Mouse (Mus musculus): Measurements from ENCODE around the gene Ube4b. TPM values are rescaled to one million over a fixed set of nuclear protein-coding genes. Genes with fewer than 3 reads are reported as not detected.

Ube4b gene
- polyA plus RNA-seq, 1 experiment from 2014 or later = 55.3 TPM

DNA sequence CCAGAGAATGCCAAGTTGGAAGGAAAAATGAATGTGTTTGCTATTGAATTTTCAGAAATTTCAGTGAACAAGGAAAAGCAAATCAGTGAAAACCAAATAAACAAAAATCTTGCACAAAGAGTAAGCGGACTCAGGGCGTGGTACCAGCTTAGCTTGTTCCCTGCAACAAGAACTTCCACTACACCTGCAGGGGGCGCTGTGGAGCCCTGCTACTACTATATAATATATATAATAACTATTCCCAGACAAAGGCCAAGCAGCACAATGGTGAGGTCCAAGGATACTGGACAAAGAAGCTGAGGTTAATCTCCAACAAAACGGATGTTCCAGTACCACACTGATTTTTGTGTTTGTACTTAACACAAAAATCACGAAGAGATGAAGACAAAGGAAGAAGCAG lies 53.1 kb downstream of the Ube4b start:
- WGBS = 75% methylated on average over 5 of the region's 5 CpGs

DNA sequence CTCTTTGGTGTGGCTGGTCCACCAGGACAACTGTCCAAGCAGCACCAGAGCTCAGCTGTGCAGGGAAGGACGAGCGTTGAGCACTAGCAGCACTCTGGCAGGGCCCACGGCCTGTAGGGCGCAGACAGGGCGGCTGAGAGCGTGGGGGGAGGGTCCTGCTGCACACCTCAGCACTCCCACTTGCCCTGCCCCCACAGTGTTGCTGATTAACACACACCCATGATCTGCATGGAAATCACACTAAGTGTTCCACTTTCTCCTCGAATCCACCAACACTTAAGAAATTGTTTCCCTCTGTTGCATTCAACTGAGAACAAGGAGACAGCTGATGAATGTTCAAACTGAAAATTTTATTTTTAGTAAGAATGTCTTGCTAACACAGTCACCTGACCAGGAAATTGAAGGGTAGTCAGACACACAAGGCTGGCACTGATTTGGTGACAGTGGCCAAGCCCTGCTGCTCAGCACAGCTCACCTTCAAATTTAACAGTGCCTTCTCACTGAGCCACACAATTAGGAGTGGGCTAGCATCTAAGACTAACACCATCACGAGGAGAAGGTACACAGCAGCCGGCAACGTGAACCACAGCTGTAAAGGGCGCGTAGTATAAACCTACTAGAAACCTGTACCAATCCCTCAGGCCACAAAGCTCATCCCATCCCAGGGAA lies 60.7 kb downstream of the Ube4b start:
- no peak overlapping the region for H3K9ac ChIP-seq (replicated peaks; ENCODE audit: low read depth, low read length)
- H3K4me2 ChIP-seq (ENCODE audit: low read depth, low read length) = no peak overlapping the region
- H3K9me3 ChIP-seq (ENCODE audit: control insufficient read depth, low read length) = no peaks in the 10 kb centered on the region
- ATAC-seq (ENCODE audit: low read depth) = no peak
- H3K27ac ChIP-seq (ENCODE audit: low read depth, low read length) = no peak overlapping the region
- H3K4me3 ChIP-seq (ENCODE audit: low read depth, low read length) = no peak overlapping the region
- no peaks in the 10 kb centered on the region for H3K27me3 ChIP-seq (ENCODE audit: control insufficient read depth, insufficient read depth, low read length)
- no peaks in the 10 kb centered on the region for H3K4me1 ChIP-seq (ENCODE audit: control insufficient read depth, insufficient read depth, low read length)
- peaks cover 50% of the 10 kb centered on the region for H3K36me3 ChIP-seq (ENCODE audit: control insufficient read depth, insufficient read depth, low read length)
- 82% methylated on average over 12 of the region's 12 CpGs for WGBS

More for the DNA sequence above, 53.1 kb downstream of the Ube4b start:
- Histone ChIP-seq H3K4me3 (ENCODE audit: low read depth, low read length) (no peak overlapping the region), H3K27me3 (ENCODE audit: control insufficient read depth, insufficient read depth, low read length) (no peaks in the 10 kb centered on the region), H3K36me3 (ENCODE audit: control insufficient read depth, insufficient read depth, low read length) (peaks cover 40% of the 10 kb centered on the region), H3K9me3 (ENCODE audit: control insufficient read depth, low read length) (no peaks in the 10 kb centered on the region), H3K27ac (ENCODE audit: low read depth, low read length) (no peak overlapping the region), H3K4me2 (ENCODE audit: low read depth, low read length) (no peak overlapping the region), H3K4me1 (ENCODE audit: control insufficient read depth, insufficient read depth, low read length) (no peaks in the 10 kb centered on the region), H3K9ac (replicated peaks; ENCODE audit: low read depth, low read length) (no peak overlapping the region)
- no peak for ATAC-seq (ENCODE audit: low read depth)

DNA sequence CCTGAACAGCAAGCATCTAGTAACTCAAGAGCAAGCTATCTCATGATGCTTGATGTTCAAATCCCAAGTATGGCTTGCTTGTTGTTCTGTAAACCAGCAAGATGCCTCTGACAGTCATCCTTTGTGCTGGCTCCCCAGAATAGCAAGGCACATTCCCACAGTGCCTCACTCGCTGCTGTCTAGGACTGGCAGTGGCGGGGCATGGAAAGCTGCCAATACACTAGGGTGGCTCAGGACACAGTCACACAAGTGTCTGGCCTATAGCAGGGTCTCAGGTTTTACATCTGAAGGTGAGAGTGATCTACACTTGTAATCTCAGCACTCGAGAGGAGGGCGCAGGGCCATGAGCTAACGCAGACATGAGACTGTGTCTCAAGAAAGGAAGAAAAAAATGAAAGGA lies 61.7 kb downstream of the Ube4b start:
- Histone ChIP-seq H3K36me3 (ENCODE audit: control insufficient read depth, insufficient read depth, low read length) (peaks cover 56% of the 10 kb centered on the region), H3K9me3 (ENCODE audit: control insufficient read depth, low read length) (no peaks in the 10 kb centered on the region), H3K27ac (ENCODE audit: low read depth, low read length) (no peak overlapping the region), H3K9ac (replicated peaks; ENCODE audit: low read depth, low read length) (no peak overlapping the region), H3K4me2 (ENCODE audit: low read depth, low read length) (no peak overlapping the region), H3K4me3 (ENCODE audit: low read depth, low read length) (no peak overlapping the region), H3K4me1 (ENCODE audit: control insufficient read depth, insufficient read depth, low read length) (no peaks in the 10 kb centered on the region), H3K27me3 (ENCODE audit: control insufficient read depth, insufficient read depth, low read length) (no peaks in the 10 kb centered on the region)
- peak; percentile 56; the same call in 1 of the 2 replicates for ATAC-seq (ENCODE audit: low read depth)
- 74% methylated on average over 5 of the region's 5 CpGs for WGBS

DNA sequence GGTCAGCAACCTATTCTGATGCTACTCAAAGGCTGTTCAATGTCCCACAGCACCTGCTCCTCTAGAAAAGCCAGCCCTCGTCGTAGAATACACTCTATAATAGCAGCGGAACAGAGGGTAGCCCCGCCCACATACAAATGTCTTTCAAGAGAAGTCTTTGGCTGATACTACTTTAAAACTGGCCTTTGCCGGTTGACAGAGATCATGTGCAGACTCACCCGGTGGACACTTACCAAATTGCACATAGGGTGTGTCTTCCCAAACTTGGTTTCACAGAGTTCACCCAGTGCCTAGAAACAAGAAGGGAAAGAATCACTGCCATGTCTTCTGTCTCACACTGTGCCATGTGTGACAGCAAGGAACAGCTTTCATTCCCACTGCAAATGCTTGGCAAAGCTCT lies 65.5 kb downstream of the Ube4b start:
- WGBS = 75% methylated on average over 6 of the region's 6 CpGs
- Histone ChIP-seq H3K27ac (ENCODE audit: low read depth, low read length) (no peak overlapping the region), H3K4me2 (ENCODE audit: low read depth, low read length) (no peak overlapping the region), H3K4me1 (ENCODE audit: control insufficient read depth, insufficient read depth, low read length) (no peaks in the 10 kb centered on the region), H3K9ac (replicated peaks; ENCODE audit: low read depth, low read length) (no peak overlapping the region), H3K36me3 (ENCODE audit: control insufficient read depth, insufficient read depth, low read length) (peaks cover 51% of the 10 kb centered on the region), H3K9me3 (ENCODE audit: control insufficient read depth, low read length) (no peaks in the 10 kb centered on the region), H3K27me3 (ENCODE audit: control insufficient read depth, insufficient read depth, low read length) (no peaks in the 10 kb centered on the region), H3K4me3 (ENCODE audit: low read depth, low read length) (no peak overlapping the region)
- ATAC-seq (ENCODE audit: low read depth) = no peak

DNA sequence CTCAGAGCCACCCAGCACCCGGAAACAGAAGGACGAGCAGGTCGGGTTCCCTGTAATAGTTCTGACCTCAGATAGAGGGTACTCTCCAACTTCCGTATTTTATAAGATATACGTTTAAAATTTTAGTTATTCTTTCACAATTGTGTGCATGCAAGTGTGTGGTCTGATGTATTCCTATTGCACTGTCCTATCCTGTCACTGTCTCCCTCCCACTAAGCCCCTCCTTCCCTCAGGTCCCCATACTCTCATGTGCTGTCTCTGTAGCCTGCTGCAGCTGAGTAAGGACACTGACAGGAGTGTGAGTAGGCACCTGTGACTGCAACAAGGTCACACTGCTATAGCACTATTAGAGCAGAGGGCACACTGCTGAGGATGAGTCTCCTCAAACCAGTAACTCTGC lies 65.9 kb downstream of the Ube4b start:
- 93% methylated on average over 5 of the region's 5 CpGs for WGBS
- no peak overlapping the region for H3K9ac ChIP-seq (replicated peaks; ENCODE audit: low read depth, low read length)
- ATAC-seq (ENCODE audit: low read depth) = no peak
- no peaks in the 10 kb centered on the region for H3K4me1 ChIP-seq (ENCODE audit: control insufficient read depth, insufficient read depth, low read length)
- no peak overlapping the region for H3K27ac ChIP-seq (ENCODE audit: low read depth, low read length)
- no peak overlapping the region for H3K4me3 ChIP-seq (ENCODE audit: low read depth, low read length)
- H3K4me2 ChIP-seq (ENCODE audit: low read depth, low read length) = no peak overlapping the region
- H3K27me3 ChIP-seq (ENCODE audit: control insufficient read depth, insufficient read depth, low read length) = no peaks in the 10 kb centered on the region
- H3K36me3 ChIP-seq (ENCODE audit: control insufficient read depth, insufficient read depth, low read length) = peaks cover 54% of the 10 kb centered on the region
- H3K9me3 ChIP-seq (ENCODE audit: control insufficient read depth, low read length) = no peaks in the 10 kb centered on the region

DNA sequence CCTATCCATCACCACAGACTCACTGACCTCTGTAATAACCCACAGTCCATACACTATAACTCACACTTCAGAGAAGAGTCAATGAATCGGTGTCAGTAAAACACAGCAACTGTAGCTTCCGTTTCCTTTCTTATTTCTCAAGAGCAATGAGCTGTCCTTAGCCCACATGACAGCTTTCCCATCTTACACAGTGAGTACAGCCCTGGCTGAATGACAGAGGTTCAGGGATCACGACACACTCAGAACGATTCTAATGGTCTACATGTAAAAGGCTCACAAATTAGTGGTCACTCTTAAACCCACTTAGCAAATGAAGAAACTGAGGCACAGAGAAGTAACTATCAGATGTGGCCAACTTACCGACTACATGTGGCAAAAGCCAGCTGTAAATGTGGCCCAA lies 68.6 kb downstream of the Ube4b start:
- 92% methylated on average over 5 of the region's 5 CpGs for WGBS
- no peak overlapping the region for H3K4me3 ChIP-seq (ENCODE audit: low read depth, low read length)
- H3K36me3 ChIP-seq (ENCODE audit: control insufficient read depth, insufficient read depth, low read length) = peaks cover 60% of the 10 kb centered on the region
- H3K27me3 ChIP-seq (ENCODE audit: control insufficient read depth, insufficient read depth, low read length) = no peaks in the 10 kb centered on the region
- no peak for ATAC-seq (ENCODE audit: low read depth)
- H3K4me2 ChIP-seq (ENCODE audit: low read depth, low read length) = no peak overlapping the region
- no peak overlapping the region for H3K27ac ChIP-seq (ENCODE audit: low read depth, low read length)
- H3K9me3 ChIP-seq (ENCODE audit: control insufficient read depth, low read length) = no peaks in the 10 kb centered on the region
- no peak overlapping the region for H3K9ac ChIP-seq (replicated peaks; ENCODE audit: low read depth, low read length)
- H3K4me1 ChIP-seq (ENCODE audit: control insufficient read depth, insufficient read depth, low read length) = no peaks in the 10 kb centered on the region

DNA sequence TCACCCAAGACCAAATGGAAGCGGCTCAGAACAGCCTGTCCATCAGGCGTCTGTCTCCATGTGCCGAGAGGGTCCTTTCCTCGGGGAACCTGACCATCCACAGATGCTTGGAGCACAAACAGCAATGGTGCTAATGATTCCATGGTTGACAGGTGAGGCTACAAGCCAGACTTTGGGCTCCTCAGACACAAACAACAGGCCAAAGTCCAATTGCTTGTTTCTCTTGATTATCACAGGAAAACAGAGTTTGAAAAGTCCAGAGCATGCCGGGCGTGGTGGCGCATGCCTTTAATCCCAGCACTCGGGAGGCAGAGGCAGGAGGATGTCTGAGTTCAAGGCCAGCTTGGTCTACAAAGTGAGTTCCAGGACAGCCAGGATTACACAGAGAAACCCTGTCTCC lies 71.9 kb downstream of the Ube4b start:
- Histone ChIP-seq H3K4me2 (ENCODE audit: low read depth, low read length) (no peak overlapping the region), H3K9me3 (ENCODE audit: control insufficient read depth, low read length) (no peaks in the 10 kb centered on the region), H3K4me1 (ENCODE audit: control insufficient read depth, insufficient read depth, low read length) (no peaks in the 10 kb centered on the region), H3K27me3 (ENCODE audit: control insufficient read depth, insufficient read depth, low read length) (no peaks in the 10 kb centered on the region), H3K9ac (replicated peaks; ENCODE audit: low read depth, low read length) (no peak overlapping the region), H3K27ac (ENCODE audit: low read depth, low read length) (no peak overlapping the region), H3K4me3 (ENCODE audit: low read depth, low read length) (no peak overlapping the region), H3K36me3 (ENCODE audit: control insufficient read depth, insufficient read depth, low read length) (peaks cover 74% of the 10 kb centered on the region)
- no peak for ATAC-seq (ENCODE audit: low read depth)
- 98% methylated on average over 8 of the region's 8 CpGs for WGBS

DNA sequence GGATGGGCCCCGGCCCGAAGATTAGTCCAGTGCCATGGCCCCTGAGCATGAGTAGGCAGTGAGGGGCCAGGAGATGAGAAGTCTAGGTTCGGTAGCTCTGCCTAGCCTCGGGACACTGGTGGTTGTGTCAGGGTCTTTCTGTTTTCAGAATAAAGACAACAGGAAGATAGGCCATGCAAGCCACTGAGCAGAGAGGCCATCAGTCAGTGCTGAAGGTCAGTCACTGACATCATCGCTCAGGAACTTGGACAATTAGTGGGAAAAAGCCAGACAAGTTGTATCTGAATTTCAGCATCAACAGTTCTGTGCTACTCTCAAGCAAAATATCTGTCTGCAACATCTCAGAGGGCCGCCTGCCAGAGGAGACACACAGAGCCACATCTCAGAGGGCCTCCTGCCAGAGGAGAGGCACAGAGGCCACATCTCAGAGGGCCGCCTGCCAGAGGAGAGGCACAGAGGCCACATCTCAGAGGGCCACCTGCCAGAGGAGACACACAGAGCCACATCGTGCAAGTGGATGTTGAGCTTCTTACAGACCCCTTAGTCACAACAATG lies 74.9 kb downstream of the Ube4b start:
- no peaks in the 10 kb centered on the region for H3K4me1 ChIP-seq (ENCODE audit: control insufficient read depth, insufficient read depth, low read length)
- ATAC-seq (ENCODE audit: low read depth) = no peak
- WGBS = 87% methylated on average over 8 of the region's 8 CpGs

DNA sequence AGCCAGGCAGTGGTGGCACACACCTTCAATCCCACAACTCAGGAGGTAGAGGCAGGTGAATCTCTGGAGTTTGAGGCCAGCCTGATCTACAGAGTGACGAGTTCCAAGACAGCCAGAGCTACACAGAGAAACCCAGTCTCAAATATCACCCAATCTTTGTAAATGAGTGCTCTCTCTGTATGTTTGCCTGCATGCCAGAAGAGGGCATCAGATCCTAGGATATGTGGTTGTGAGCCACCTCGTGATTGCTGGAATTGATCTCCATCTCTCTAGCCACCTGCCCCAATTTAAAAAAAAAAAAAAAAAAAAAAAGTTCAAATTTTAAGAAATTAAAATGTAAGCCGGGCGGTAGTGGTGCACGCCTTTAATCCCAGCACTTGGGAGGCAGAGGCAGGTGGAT lies 77.6 kb downstream of the Ube4b start:
- Histone ChIP-seq H3K27me3 (ENCODE audit: control insufficient read depth, insufficient read depth, low read length) (no peaks in the 10 kb centered on the region), H3K4me3 (ENCODE audit: low read depth, low read length) (no peak overlapping the region), H3K9ac (replicated peaks; ENCODE audit: low read depth, low read length) (no peak overlapping the region), H3K4me1 (ENCODE audit: control insufficient read depth, insufficient read depth, low read length) (no peaks in the 10 kb centered on the region), H3K4me2 (ENCODE audit: low read depth, low read length) (no peak overlapping the region), H3K36me3 (ENCODE audit: control insufficient read depth, insufficient read depth, low read length) (peaks cover 71% of the 10 kb centered on the region), H3K9me3 (ENCODE audit: control insufficient read depth, low read length) (no peaks in the 10 kb centered on the region), H3K27ac (ENCODE audit: low read depth, low read length) (no peak overlapping the region)
- WGBS = 83% methylated on average over 5 of the region's 5 CpGs
- no peak for ATAC-seq (ENCODE audit: low read depth)

More for the DNA sequence above, 74.9 kb downstream of the Ube4b start:
- Histone ChIP-seq H3K27ac (ENCODE audit: low read depth, low read length) (no peak overlapping the region), H3K36me3 (ENCODE audit: control insufficient read depth, insufficient read depth, low read length) (peaks cover 70% of the 10 kb centered on the region), H3K4me3 (ENCODE audit: low read depth, low read length) (no peak overlapping the region), H3K9me3 (ENCODE audit: control insufficient read depth, low read length) (no peaks in the 10 kb centered on the region), H3K4me2 (ENCODE audit: low read depth, low read length) (no peak overlapping the region), H3K27me3 (ENCODE audit: control insufficient read depth, insufficient read depth, low read length) (no peaks in the 10 kb centered on the region), H3K9ac (replicated peaks; ENCODE audit: low read depth, low read length) (no peak overlapping the region)

All from neural tube, embryonic 14.5 days (tissue).